Mouse (Mus musculus): ENCODE measurements around the gene Selenoh.

DNA sequence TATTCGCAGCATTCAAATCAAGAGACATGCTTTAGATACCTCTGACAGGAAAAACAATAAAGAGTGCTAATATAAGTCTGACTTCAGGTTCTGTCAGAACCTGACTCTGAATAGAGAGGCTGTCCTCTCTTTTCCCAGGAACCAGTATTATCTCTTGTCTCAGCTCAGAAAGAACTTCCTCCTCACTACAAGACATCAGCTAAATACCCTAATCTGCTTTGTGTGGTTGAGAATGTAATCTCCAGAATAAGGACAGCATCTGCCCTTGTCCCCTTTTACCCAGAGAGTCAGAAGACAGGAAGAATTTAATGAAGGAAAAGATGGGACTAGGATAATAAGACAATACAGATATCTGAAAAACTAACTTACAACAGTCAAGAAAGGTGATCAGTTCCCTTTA lies 32.9 kb upstream of the Selenoh start:
- TF ChIP-seq ZNF384 (IDR thresholded peaks at IDR 0.05; ENCODE audit: low read depth, low read length) (no peak), ZC3H11A (IDR thresholded peaks at IDR 0.05; ENCODE audit: borderline replicate concordance, low read depth, low read length) (no peak), MAFK (IDR thresholded peaks at IDR 0.05; ENCODE audit: insufficient read depth, low read depth, low read length) (no peak), CHD2 (IDR thresholded peaks at IDR 0.05; ENCODE audit: low read depth, low read length) (no peak), HCFC1 (IDR thresholded peaks at IDR 0.05; ENCODE audit: borderline replicate concordance, insufficient read depth, low read length) (no peak)

Measured in ES-E14 (cell line).